Mouse (Mus musculus) E14TG2a.4 (cell line): ENCODE measurements around the gene Mxd4.

Experiments used
- H3K27me3 ChIP-seq: 2 replicates; pipeline ENCODE4 v1.6.1; 2014; ENCODE audit warnings: low read length, control low read depth; ENCODE audit not compliant: insufficient read depth
- H3K36me3 ChIP-seq: 2 replicates; pipeline ENCODE4 v1.6.1; 2014; ENCODE audit warnings: low read length, control low read depth; ENCODE audit not compliant: insufficient read depth
- H3K4me1 ChIP-seq: replicated peaks from 2 replicates; pipeline ENCODE4 v1.6.1; 2014; ENCODE audit warnings: low read depth, low read length, control low read depth
- H3K4me3 ChIP-seq: replicated peaks from 2 replicates; pipeline ENCODE4 v1.5.1; 2014; ENCODE audit warnings: mild to moderate bottlenecking, low read length
- H3K9me3 ChIP-seq: 2 replicates; pipeline ENCODE4 v1.6.1; 2014; ENCODE audit warnings: low read length, control low read depth
- CTCF ChIP-seq: conservative IDR thresholded peaks from 2 replicates; pipeline ENCODE4 v1.5.1; 2014; ENCODE audit warnings: low read length
- NANOG ChIP-seq: IDR thresholded peaks from 2 replicates; pipeline ENCODE4 v1.6.1; 2014; ENCODE audit warnings: borderline replicate concordance, low read length, mixed read lengths
- POU5F1 ChIP-seq: IDR thresholded peaks from 2 replicates; pipeline ENCODE4 v1.6.1; 2014; ENCODE audit warnings: low read length, borderline replicate concordance

The Mxd4 gene

GRCm38 (mm10) chr5:34170726-34171125, 16.8 kb downstream of the Mxd4 start:
- peak overlapping the region; percentile 72; the same call in 1 of the 2 replicates for H3K4me3 ChIP-seq
- H3K4me1 ChIP-seq, result peaks cover 51% of the 10 kb centered on the region
- TF ChIP-seq CTCF (no peak), NANOG (no peak), POU5F1 (no peak)
- no peaks in the 10 kb centered on the region for H3K9me3 ChIP-seq
- no peaks in the 10 kb centered on the region for H3K27me3 ChIP-seq
- peaks cover 11% of the 10 kb centered on the region for H3K36me3 ChIP-seq

GRCm38 (mm10) chr5:34169954-34170353, 17.6 kb downstream of the Mxd4 start:
- no peaks in the 10 kb centered on the region for H3K9me3 ChIP-seq
- peaks cover 46% of the 10 kb centered on the region for H3K4me1 ChIP-seq
- peak overlapping the region; percentile 72 for H3K4me3 ChIP-seq
- H3K36me3 ChIP-seq, result peaks cover 14% of the 10 kb centered on the region
- TF ChIP-seq POU5F1 (no peak), CTCF (no peak)
- no peaks in the 10 kb centered on the region for H3K27me3 ChIP-seq

- H3K4me1 ChIP-seq, result peaks cover 44% of the 10 kb centered on the region
- TF ChIP-seq CTCF (no peak), POU5F1 (no peak), NANOG (no peak)
Measured at GRCm38 (mm10) chr5:34168950-34169891, 18.3 kb downstream of the Mxd4 start, which contains the start of the genes Poln and Haus3. Gene Poln (minus strand): TSS chr5:34169448. Gene Haus3 (minus strand): TSS chr5:34169527.

DNA sequence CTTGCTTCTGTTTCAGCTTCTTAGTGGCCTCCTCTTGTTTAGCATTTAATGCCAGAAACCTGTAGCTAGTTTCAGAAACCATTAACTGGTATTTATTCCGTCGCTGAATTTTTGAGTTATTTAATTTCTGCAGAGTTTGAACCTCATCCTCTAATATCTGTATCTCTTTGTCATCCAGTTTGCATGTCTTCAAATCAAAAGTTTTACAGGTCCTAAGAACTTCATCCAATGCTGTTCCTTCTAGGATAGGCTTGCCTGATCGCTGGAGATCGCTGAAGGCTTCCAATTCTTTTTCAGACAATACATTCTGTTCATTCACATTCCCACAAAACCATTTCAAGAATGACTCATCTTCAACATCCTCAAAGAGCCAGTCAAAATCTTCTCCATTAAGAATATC, 19.7 kb downstream of the Mxd4 start:
- no peaks in the 10 kb centered on the region for H3K9me3 ChIP-seq
- peak overlapping the region; percentile 90; the same call in 1 of the 2 replicates for H3K4me3 ChIP-seq
- peaks cover 40% of the 10 kb centered on the region for H3K4me1 ChIP-seq
- H3K36me3 ChIP-seq, result peaks cover 29% of the 10 kb centered on the region
- no peak for TF ChIP-seq CTCF
- no peak for TF ChIP-seq NANOG
- TF ChIP-seq POU5F1, result no peak
- H3K27me3 ChIP-seq, result no peaks in the 10 kb centered on the region

More at GRCm38 (mm10) chr5:34168950-34169891, 18.3 kb downstream of the Mxd4 start, which contains the start of the genes Poln and Haus3:
- Histone ChIP-seq H3K36me3 (peaks cover 21% of the 10 kb centered on the region), H3K4me3 (peak within 1 kb of the TSS; percentile 90), H3K9me3 (no peaks in the 10 kb centered on the region), H3K27me3 (no peaks in the 10 kb centered on the region)

GRCm38 (mm10) chr5:34165793-34166192, 21.7 kb downstream of the Mxd4 start:
- Histone ChIP-seq H3K9me3 (no peaks in the 10 kb centered on the region), H3K4me3 (no peak overlapping the region), H3K4me1 (peaks cover 33% of the 10 kb centered on the region), H3K36me3 (peaks cover 44% of the 10 kb centered on the region), H3K27me3 (no peaks in the 10 kb centered on the region)
- TF ChIP-seq POU5F1 (no peak), NANOG (no peak), CTCF (no peak)

DNA sequence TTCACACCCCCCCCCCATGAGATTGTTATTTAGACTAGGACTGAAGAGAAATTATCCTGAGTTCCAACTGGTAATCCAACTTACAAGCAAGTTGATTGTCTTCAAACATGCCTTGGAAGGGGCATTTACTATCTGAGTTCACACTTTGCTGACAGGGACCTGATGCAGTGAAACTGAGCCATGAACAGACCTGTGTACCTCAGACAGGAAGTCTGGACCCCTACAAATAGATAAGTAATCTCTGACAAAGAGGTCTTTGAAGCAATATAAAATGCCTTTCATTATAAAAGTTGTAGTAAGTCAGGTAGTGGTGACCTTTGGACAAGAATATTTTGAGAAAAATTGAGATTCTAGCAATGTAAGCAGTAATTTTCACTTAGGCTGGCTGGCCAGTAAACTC, 39.0 kb downstream of the Mxd4 start:
- Histone ChIP-seq H3K36me3 (peaks cover under 1% of the 10 kb centered on the region), H3K27me3 (no peaks in the 10 kb centered on the region), H3K9me3 (peaks cover 13% of the 10 kb centered on the region), H3K4me1 (no peaks in the 10 kb centered on the region), H3K4me3 (no peak overlapping the region)
- TF ChIP-seq POU5F1 (no peak), NANOG (no peak), CTCF (no peak)

DNA sequence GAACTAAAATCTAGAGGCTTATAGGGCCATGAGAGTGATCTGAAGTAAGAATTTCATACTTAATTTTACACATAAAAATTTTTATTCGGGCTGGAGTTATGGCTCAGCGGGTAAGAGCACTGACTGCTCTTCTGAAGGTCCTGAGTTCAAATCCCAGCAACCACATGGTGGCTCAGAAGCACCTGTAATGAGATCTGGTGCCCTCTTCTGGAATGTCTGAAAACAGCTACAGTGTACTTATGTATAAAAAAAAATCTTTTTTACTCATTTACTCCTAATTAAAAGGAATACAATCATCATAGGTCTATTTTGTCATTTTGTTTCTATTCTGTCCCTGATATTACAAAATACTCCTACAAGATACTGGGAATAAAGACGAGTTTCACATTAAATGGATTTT, 40.0 kb downstream of the Mxd4 start:
- H3K9me3 ChIP-seq, result peaks cover 13% of the 10 kb centered on the region
- TF ChIP-seq NANOG (no peak), CTCF (no peak), POU5F1 (no peak)

GRCm38 (mm10) chr5:34139751-34140150, 47.8 kb downstream of the Mxd4 start:
- Histone ChIP-seq H3K4me3 (no peak overlapping the region), H3K27me3 (no peaks in the 10 kb centered on the region), H3K9me3 (0 out of 2 replicates have a peak, but pooled peaks cover 4% of the 10 kb centered on the region), H3K4me1 (no peaks in the 10 kb centered on the region), H3K36me3 (no peaks in the 10 kb centered on the region)
- TF ChIP-seq CTCF (peak; percentile 33), POU5F1 (no peak)

More for the DNA sequence above, 40.0 kb downstream of the Mxd4 start:
- Histone ChIP-seq H3K27me3 (no peaks in the 10 kb centered on the region), H3K36me3 (no peaks in the 10 kb centered on the region), H3K4me3 (no peak overlapping the region), H3K4me1 (no peaks in the 10 kb centered on the region)
